Mouse (Mus musculus) liver, postnatal 0 days (tissue): Measurements from ENCODE around the gene Gm49369.

Source experiments
- CTCF ChIP-seq: sonication (generic); IDR thresholded peaks from 2 replicates; pipeline ENCODE4 v1.5.1; 2016; ENCODE audit warnings: antibody characterized with exemption, low read depth
- EP300 ChIP-seq: IDR thresholded peaks from 2 replicates; pipeline ENCODE4 v1.6.1; 2016; ENCODE audit warnings: antibody characterized with exemption, low read depth, mild to moderate bottlenecking

- TF ChIP-seq CTCF: no peak
- TF ChIP-seq EP300: no peak
These were observed 39.4 kb upstream of the Gm49369 start for GRCm38 (mm10) chr7:142421826-142422225.
